Mouse (Mus musculus) olfactory bulb, adult 2 months (tissue): ENCODE results near the gene Gbe1.

Experiments
- CTCF ChIP-seq: fragments of 200-500 bp; IDR thresholded peaks from 2 replicates; pipeline ENCODE4 v1.5.1; 2012; ENCODE audit warnings: low read depth, mild to moderate bottlenecking, low read length, moderate library complexity; ENCODE audit not compliant: insufficient read depth
- POLR2A ChIP-seq: fragments of 200-500 bp; IDR thresholded peaks from 2 replicates; pipeline ENCODE4 v1.6.1; 2012; ENCODE audit warnings: mild to moderate bottlenecking, low read depth, low read length, moderate library complexity; ENCODE audit not compliant: insufficient read depth

DNA sequence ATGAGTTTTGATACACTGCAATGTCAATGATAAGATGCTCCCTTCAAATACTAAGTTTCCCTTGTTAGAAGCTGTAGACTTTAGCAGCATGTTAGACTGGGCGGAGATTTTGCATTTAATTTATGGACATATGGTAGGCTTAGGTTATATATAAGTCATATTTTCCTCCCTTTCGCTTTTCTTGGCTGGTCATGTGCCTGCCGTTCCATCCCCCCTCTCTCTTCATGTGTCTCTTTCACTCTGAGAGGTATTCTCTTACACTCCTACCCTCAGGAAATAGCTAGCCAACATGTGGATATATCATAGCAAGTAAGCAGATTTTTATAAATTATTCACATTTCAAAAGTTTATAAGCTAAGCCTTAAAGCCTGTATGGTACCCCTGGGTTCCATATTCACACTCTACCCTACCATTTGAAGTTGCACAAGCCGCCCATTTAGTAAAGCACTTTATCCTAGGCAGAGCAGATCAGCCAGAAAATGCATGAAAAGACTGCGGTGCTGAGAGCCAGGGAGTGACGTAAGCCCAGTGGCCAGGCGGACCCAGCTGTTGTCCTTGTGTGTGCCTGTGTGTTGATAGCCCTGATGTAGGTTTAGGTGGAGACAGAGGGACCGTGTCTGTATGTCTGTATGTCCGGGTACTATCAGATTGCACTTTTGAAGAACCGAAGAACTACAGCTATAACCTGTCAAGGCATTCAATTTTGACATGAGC lies 248.0 kb downstream of the Gbe1 start:
- TF ChIP-seq CTCF (no peak), POLR2A (no peak)
